Mouse (Mus musculus): Measurements from ENCODE around the gene Arl5c.

GRCm38 (mm10) chr11:97955146-97955902 is 40.7 kb downstream of the Arl5c start:
- TF ChIP-seq CTCF (IDR thresholded peaks at IDR 0.05; ENCODE audit: low read depth) (no peak), EP300 (IDR thresholded peaks at IDR 0.05; ENCODE audit: low read depth) (no peak)

Measured in heart, postnatal 0 days (tissue).